Mouse (Mus musculus) cerebellum, adult 2 months (tissue): ENCODE data around the gene Krtap2-4. TPM values are rescaled to one million over a fixed set of nuclear protein-coding genes. Genes with fewer than 3 reads are reported as not detected.
"Not testable (repeated sequence)": the region's sequence is repeated elsewhere in the genome, so short reads cannot be mapped to it uniquely, and the experiment has no call there.

ENCODE experiments used
- DNase-seq, 2 experiments: peaks; one replicate each; pipeline ENCODE4 v3.0.0; 2021
- H3K27ac ChIP-seq: fragments of 200-500 bp; 2 replicates; pipeline ENCODE4 v1.5.1; 2012; ENCODE audit warnings: low read length, control low read depth, inconsistent platforms; ENCODE audit not compliant: insufficient read depth
- H3K27me3 ChIP-seq: fragments of 200-500 bp; 2 replicates; pipeline ENCODE4 v1.6.1; 2012; ENCODE audit warnings: inconsistent platforms, mild to moderate bottlenecking, low read length, moderate library complexity; ENCODE audit not compliant: control insufficient read depth, insufficient read depth
- H3K4me1 ChIP-seq: fragments of 200-500 bp; 2 replicates; pipeline ENCODE4 v1.6.1; 2011; ENCODE audit warnings: low read length; ENCODE audit not compliant: control insufficient read depth, insufficient read depth
- H3K4me3 ChIP-seq: fragments of 200-500 bp; replicated peaks from 2 replicates; pipeline ENCODE3; 2011; ENCODE audit warnings: mild to moderate bottlenecking, low read depth, low read length, control low read depth; ENCODE audit not compliant: insufficient read depth
- CTCF ChIP-seq: fragments of 200-500 bp; IDR thresholded peaks from 2 replicates; pipeline ENCODE4 v1.5.1; 2011; ENCODE audit warnings: low read depth, mild to moderate bottlenecking, control low read depth, low read length, moderate library complexity, borderline replicate concordance; ENCODE audit not compliant: insufficient read depth
- POLR2A ChIP-seq: fragments of 200-500 bp; IDR thresholded peaks from 2 replicates; pipeline ENCODE4 v1.6.1; 2011; ENCODE audit warnings: low read length, control low read depth, borderline replicate concordance; ENCODE audit not compliant: insufficient read depth
- WGBS: fragments of 180-500 bp; shearing (Covaris S2); methylation state at CpG from one replicate; pipeline ENCODE4 v1.1.7; 2018; 5-methylcytosine and 5-hydroxymethylcytosine counted together
- polyA plus RNA-seq: library from polyadenylated mRNA; depleted of rRNA; stranded (reverse); fragments of >200 nt; gene quantifications from 2 replicates; pipeline ENCODE4 v1.2.3, GENCODE M21; 2012

The Krtap2-4 gene
- polyA plus RNA-seq, 1 experiment = not detected

- Histone ChIP-seq H3K4me3 (no peak overlapping the region), H3K27me3 (no peaks in the 10 kb centered on the region)
- TF ChIP-seq POLR2A (no peak), CTCF (no peak)
Measured at GRCm38 (mm10) chr11:99640926-99641325, 26.3 kb upstream of the Krtap2-4 start.

GRCm38 (mm10) chr11:99637086-99637485, 22.4 kb upstream of the Krtap2-4 start:
- no peak overlapping the region for H3K4me3 ChIP-seq
- DNase-seq = no peak
- no peaks in the 10 kb centered on the region for H3K4me1 ChIP-seq
- H3K27me3 ChIP-seq = no peaks in the 10 kb centered on the region
- TF ChIP-seq CTCF (no peak), POLR2A (no peak)
- WGBS = 48% methylated on average over 1 of the region's 1 CpGs
- no peak overlapping the region for H3K27ac ChIP-seq

More at GRCm38 (mm10) chr11:99640926-99641325, 26.3 kb upstream of the Krtap2-4 start:
- Histone ChIP-seq H3K4me1 (no peaks in the 10 kb centered on the region), H3K27ac (no peak overlapping the region)
- no peak for DNase-seq
- 25% methylated on average over 1 of the region's 1 CpGs for WGBS

GRCm38 (mm10) chr11:99634653-99635134, 20.0 kb upstream of the Krtap2-4 start, which contains the start of gene Krtap4-2:
TSS of gene Krtap4-2 (minus strand) at chr11:99635084.
- no peaks in the 10 kb centered on the region for H3K4me1 ChIP-seq
- H3K27ac ChIP-seq = no peak within 1 kb of the TSS
- no peaks in the 10 kb centered on the region for H3K27me3 ChIP-seq
- TF ChIP-seq POLR2A = no peak
- no peak for TF ChIP-seq CTCF
- no peak within 1 kb of the TSS for H3K4me3 ChIP-seq
- no peak for DNase-seq
- WGBS = 43% methylated on average over 8 of the region's 8 CpGs

- WGBS = 81% methylated on average over 2 of the region's 2 CpGs
- TF ChIP-seq CTCF = no peak
- TF ChIP-seq POLR2A = no peak
- no peak for DNase-seq
- Histone ChIP-seq H3K4me1 (no peaks in the 10 kb centered on the region), H3K27me3 (no peaks in the 10 kb centered on the region), H3K4me3 (no peak overlapping the region), H3K27ac (no peak overlapping the region)
Measured at GRCm38 (mm10) chr11:99633293-99633692, 18.6 kb upstream of the Krtap2-4 start.

GRCm38 (mm10) chr11:99630890-99631289, 16.2 kb upstream of the Krtap2-4 start:
- no peaks in the 10 kb centered on the region for H3K4me1 ChIP-seq
- 74% methylated on average over 3 of the region's 3 CpGs for WGBS
- H3K4me3 ChIP-seq = no peak overlapping the region
- DNase-seq = no peak
- TF ChIP-seq CTCF (no peak), POLR2A (no peak)
- no peaks in the 10 kb centered on the region for H3K27me3 ChIP-seq
- H3K27ac ChIP-seq = no peak overlapping the region

DNA sequence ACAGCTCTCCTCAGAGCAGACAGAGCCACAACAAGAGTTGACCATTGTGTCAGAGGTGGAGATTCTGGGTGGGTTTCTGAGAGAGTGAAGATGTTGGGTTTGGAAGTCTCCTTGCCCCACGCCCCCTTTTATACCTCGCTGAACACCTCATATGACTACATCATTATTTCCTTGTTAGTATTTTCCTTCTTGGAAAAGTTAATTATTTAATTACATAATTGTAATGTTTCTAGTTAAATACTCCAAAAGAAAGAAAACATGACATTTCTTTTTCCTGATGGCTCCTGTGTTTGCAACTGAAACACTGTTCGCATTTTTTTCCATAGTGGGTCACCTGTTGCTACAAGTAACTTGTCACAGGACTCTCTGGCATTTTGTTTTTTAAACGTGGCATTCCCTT, 13.5 kb upstream of the Krtap2-4 start, which contains the start of gene Krtap4-1:
Gene Krtap4-1 (minus strand): TSS at position 101 of the 400 bp plus-strand sequence.
- DNase-seq = no peak
- Histone ChIP-seq H3K4me1 (no peaks in the 10 kb centered on the region), H3K27me3 (no peaks in the 10 kb centered on the region), H3K4me3 (no peak within 1 kb of the TSS), H3K27ac (no peak within 1 kb of the TSS)
- WGBS = 83% methylated on average over 4 of the region's 4 CpGs
- TF ChIP-seq CTCF (no peak), POLR2A (no peak)

GRCm38 (mm10) chr11:99620335-99620734, 5.7 kb upstream of the Krtap2-4 start, which contains the start of gene Gm11562:
TSS of gene Gm11562 (minus strand) at chr11:99620435.
- Histone ChIP-seq H3K4me3 (no peak within 1 kb of the TSS), H3K27ac (no peak within 1 kb of the TSS), H3K4me1 (no peaks in the 10 kb centered on the region), H3K27me3 (no peaks in the 10 kb centered on the region)
- 96% methylated on average over 2 of the region's 2 CpGs for WGBS
- TF ChIP-seq POLR2A (no peak), CTCF (no peak)
- no peak for DNase-seq

DNA sequence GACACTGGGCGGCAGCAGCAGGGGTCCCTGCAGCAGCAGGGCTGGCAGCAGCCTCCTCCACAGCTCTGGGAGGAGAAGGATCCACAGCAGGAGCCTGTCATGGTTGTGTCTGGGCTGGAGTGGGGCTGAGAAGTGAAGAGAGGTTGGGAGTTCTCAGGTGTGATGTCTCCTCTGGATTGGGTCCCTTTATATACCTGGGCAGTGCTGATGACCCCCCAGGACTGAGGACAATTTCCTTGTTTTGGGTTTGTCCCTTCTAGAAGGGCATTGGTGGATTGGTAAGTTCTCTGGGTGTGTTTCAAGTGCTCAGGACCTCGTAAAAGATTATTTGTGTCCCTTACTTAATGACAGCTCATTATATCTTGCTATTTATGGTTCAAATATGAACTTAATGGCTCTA, 4.6 kb downstream of the Krtap2-4 start, which contains the start of gene Gm11937:
Gene Gm11937 (minus strand): TSS at position 101 of the 400 bp plus-strand sequence.
- WGBS = 83% methylated on average over 1 of the region's 2 CpGs
- not testable (repeated sequence) for H3K4me1 ChIP-seq, H3K27ac ChIP-seq, H3K27me3 ChIP-seq, DNase-seq, H3K4me3 ChIP-seq

GRCm38 (mm10) chr11:99609126-99609525, 5.5 kb downstream of the Krtap2-4 start:
- DNase-seq = peak; percentile 11 to 52
- Histone ChIP-seq H3K27me3 (no peaks in the 10 kb centered on the region), H3K4me1 (no peaks in the 10 kb centered on the region), H3K27ac (no peak overlapping the region), H3K4me3 (no peak overlapping the region)
- TF ChIP-seq CTCF (no peak), POLR2A (no peak)
- 17% methylated on average over 1 of the region's 1 CpGs for WGBS

DNA sequence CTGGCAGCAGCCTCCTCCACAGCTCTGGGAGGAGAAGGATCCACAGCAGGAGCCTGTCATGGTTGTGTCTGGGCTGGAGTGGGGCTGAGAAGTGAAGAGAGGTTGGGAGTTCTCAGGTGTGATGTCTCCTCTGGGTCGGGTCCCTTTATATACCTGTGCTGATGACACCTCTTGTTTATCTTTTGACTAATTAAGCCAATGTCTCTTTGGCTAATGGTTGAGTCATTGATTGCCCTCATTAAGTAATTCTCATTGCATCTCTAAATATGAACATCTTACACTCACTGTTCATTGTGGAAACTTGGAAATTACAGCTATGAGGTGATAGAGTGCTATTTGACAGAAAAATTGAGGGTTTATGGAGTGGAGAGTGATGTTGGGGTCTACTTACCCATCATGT, 11.4 kb downstream of the Krtap2-4 start, which contains the start of gene Gm11938:
Gene Gm11938 (minus strand): TSS at position 101 of the 400 bp plus-strand sequence.
- not testable (repeated sequence) for H3K4me1 ChIP-seq, H3K27me3 ChIP-seq, H3K4me3 ChIP-seq, DNase-seq, H3K27ac ChIP-seq
- 72% methylated on average over 1 of the region's 1 CpGs for WGBS

DNA sequence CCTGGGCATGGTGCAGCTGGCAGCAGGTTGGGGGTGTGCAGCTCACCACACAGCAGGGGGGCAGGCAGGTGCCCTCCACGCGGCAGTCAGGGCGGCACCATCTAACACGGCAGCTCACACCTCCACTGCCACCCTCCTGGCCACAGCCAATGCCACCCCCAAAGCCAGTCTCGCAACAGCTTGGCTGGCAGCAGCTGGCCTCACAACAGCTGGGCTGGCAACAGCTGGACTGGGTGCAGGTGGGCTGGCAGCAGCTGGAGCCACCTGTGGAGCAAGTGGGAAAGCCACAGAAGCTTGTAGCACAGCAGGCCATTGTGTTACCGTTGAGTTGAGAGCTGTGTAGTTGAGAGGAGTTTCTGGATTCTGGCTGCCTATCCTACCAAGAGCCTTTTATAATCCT, 16.9 kb downstream of the Krtap2-4 start, which contains the start of gene Krtap9-3:
Gene Krtap9-3 (minus strand): TSS at position 364 of the 400 bp plus-strand sequence.
- DNase-seq = not testable (repeated sequence)
- 73% methylated on average over 6 of the region's 6 CpGs for WGBS

More for the DNA sequence above, 16.9 kb downstream of the Krtap2-4 start, which contains the start of gene Krtap9-3:
- not testable (repeated sequence) for H3K27me3 ChIP-seq, H3K4me3 ChIP-seq, H3K27ac ChIP-seq, H3K4me1 ChIP-seq
